Mouse (Mus musculus) brain, embryonic 14.5 days (tissue): Measurements from ENCODE around the gene Rhobtb1. TPM values are rescaled to one million over a fixed set of nuclear protein-coding genes. Genes with fewer than 3 reads are reported as not detected.
A peak's percentile ranks its signal among the peaks of the same experiment; 100 is the strongest.

Source experiments
- DNase-seq: peaks from one replicate; pipeline ENCODE4 v3.0.0-alpha.2; 2011; ENCODE audit warnings: low read depth
- CTCF ChIP-seq: fragments of 200-500 bp; IDR thresholded peaks from 2 replicates; pipeline ENCODE4 v1.5.1; 2012; ENCODE audit warnings: inconsistent platforms, mild to moderate bottlenecking, moderate library complexity, borderline replicate concordance; ENCODE audit not compliant: insufficient read depth, insufficient read length; ENCODE audit errors: extremely low read depth
- POLR2A ChIP-seq: fragments of 200-500 bp; IDR thresholded peaks from 2 replicates; pipeline ENCODE4 v1.6.1; 2012; ENCODE audit warnings: mild to moderate bottlenecking, inconsistent platforms, borderline replicate concordance; ENCODE audit not compliant: poor library complexity, insufficient read depth, insufficient read length, severe bottlenecking; ENCODE audit errors: extremely low read depth
- polyA plus RNA-seq: library from polyadenylated mRNA; depleted of rRNA; stranded (reverse); fragments of >200 nt; gene quantifications from 2 replicates; pipeline ENCODE4 v1.2.3, GENCODE M21; 2012

The Rhobtb1 gene
- polyA plus RNA-seq, 1 experiment, result 11.7 TPM

DNA sequence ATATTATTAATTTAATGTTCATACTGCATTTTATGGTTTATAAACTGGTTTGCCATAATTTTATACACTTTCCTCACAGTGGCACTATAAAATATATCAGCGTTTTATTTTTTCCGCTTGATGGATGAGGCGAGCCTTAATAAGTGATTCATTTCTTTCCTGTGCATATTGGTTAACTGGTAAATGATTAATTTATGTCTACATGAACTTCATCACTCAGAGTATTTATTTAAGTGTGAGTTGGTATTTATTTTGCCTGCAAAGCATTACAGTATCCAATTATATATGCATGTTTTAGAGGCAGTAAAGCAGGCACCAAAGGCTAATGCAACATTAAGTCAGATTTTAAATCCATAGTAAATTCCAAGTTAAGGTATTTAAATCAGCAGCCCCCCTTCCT lies 14.6 kb downstream of the Rhobtb1 start:
- TF ChIP-seq CTCF (no peak), POLR2A (no peak)

GRCm38 (mm10) chr10:69166514-69166913 lies 15.3 kb downstream of the Rhobtb1 start:
- no peak for DNase-seq
- TF ChIP-seq CTCF, result no peak
- no peak for TF ChIP-seq POLR2A

More for the DNA sequence above, 14.6 kb downstream of the Rhobtb1 start:
- DNase-seq, result no peak

- no peak for DNase-seq
- TF ChIP-seq POLR2A (no peak), CTCF (no peak)
Observed at GRCm38 (mm10) chr10:69172412-69172811, 21.2 kb downstream of the Rhobtb1 start.

DNA sequence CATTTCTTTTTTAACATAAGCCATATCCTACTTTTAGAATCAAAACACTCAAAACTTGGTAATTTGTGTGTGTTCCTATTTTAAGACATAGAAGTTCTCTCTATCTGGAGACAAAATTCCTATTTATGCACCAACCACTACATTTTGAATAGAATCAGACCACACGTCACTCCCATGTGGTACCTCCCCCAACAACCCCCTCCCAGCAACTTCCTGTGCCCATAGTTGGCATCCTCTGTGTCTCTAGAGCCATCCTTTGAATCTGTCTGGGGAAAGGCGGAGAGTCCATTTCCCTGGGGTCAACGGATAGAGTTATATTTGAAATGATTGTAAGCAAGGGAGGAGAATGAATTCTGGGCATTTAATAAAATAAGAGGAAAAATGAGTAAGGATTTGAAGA lies 24.9 kb downstream of the Rhobtb1 start:
- TF ChIP-seq CTCF (no peak), POLR2A (no peak)
- DNase-seq, result no peak

GRCm38 (mm10) chr10:69179341-69179740 lies 28.1 kb downstream of the Rhobtb1 start:
- no peak for TF ChIP-seq CTCF
- TF ChIP-seq POLR2A, result no peak
- DNase-seq, result no peak

DNA sequence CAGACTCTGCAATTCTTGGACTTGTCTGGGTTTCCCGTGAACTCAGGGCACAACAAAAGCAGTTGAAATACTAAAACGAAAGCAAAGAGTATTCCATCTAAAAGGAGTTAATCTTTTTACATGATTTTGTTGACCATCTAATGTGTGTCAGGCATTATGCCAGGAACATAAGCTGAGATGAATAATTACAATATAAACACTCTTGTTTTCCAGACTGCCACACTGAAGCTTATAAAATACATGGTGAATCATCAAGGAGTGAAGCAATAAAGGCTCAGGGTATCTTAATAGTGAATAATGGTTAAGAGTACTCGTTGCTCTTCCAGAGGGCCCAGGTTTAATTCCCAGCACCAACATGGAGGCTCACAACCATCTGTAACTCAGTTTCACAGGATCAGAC lies 29.8 kb downstream of the Rhobtb1 start:
- no peak for DNase-seq

GRCm38 (mm10) chr10:69184903-69185302 lies 33.7 kb downstream of the Rhobtb1 start:
- TF ChIP-seq POLR2A, result no peak
- DNase-seq, result no peak

More for the DNA sequence above, 29.8 kb downstream of the Rhobtb1 start:
- no peak for TF ChIP-seq POLR2A
- no peak for TF ChIP-seq CTCF

- DNase-seq, result no peak
- TF ChIP-seq CTCF, result no peak
- no peak for TF ChIP-seq POLR2A
Observed at GRCm38 (mm10) chr10:69185431-69185830, 34.2 kb downstream of the Rhobtb1 start.

DNA sequence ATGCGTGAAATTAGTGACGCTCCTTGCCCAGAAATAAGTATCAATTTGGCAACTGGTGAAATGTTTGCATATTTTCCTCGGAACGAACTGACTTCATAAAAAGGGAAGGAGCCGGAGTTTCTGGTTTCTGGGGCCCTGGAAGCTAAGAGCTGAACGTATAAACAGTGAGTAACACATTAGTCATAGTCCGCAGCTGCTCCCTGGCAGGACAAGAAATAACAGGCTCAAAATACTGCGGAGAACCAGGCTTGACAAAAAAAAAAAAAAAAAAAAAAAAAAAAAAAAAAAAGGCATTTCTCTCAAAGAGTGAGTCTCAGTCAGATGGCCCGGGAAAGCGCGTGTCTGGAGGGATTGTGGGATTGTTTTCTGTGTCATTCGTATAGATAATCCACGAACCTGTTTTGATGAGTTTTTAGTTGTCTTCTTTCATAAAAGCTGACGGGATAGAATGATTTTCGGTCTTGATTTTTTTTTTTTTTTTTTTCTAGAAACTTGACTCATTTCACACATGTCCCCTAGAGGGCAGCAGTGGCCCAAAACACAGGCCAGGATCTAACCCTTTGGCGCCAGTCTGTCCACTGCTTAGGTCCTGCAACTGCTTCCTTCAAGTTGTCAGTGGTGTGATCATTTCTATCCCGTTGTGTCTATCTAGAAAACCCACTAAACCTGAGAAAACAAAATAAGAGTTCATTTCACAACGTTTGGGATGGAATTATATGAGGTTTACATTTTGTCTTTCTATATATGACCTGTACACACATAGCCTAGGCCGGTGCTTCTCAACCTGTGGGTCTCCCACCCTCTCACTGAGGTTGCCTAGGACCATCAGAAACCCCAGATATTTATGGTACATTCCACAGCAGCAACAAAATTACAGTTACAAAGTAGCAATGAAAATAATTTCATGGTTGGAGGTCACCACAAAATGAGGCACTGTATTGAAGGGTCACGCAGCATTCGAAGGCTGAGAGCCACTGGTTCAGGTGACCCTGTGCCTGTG lies 35.0 kb downstream of the Rhobtb1 start:
- TF ChIP-seq POLR2A, result no peak
- peak; percentile 69 for TF ChIP-seq CTCF
- peak; percentile 89 for DNase-seq

- TF ChIP-seq CTCF (no peak), POLR2A (no peak)
- no peak for DNase-seq
Observed at GRCm38 (mm10) chr10:69187773-69188443, 36.7 kb downstream of the Rhobtb1 start.

- TF ChIP-seq POLR2A, result no peak
- no peak for TF ChIP-seq CTCF
- no peak for DNase-seq
Observed at GRCm38 (mm10) chr10:69190434-69191160, 39.4 kb downstream of the Rhobtb1 start.
